Mouse (Mus musculus) bone marrow, adult 2 months (tissue): ENCODE data around the gene Ddah1.

Experiments used
- CTCF ChIP-seq: fragments of 200-500 bp; IDR thresholded peaks from 2 replicates; pipeline ENCODE4 v1.5.1; 2011; ENCODE audit warnings: low read length, control low read depth; ENCODE audit not compliant: control insufficient read depth, insufficient read depth
- POLR2A ChIP-seq: fragments of 200-500 bp; IDR thresholded peaks from 2 replicates; pipeline ENCODE4 v1.6.1; 2011; ENCODE audit warnings: low read depth, mild to moderate bottlenecking, control low read depth, low read length, borderline replicate concordance; ENCODE audit not compliant: control insufficient read depth

DNA sequence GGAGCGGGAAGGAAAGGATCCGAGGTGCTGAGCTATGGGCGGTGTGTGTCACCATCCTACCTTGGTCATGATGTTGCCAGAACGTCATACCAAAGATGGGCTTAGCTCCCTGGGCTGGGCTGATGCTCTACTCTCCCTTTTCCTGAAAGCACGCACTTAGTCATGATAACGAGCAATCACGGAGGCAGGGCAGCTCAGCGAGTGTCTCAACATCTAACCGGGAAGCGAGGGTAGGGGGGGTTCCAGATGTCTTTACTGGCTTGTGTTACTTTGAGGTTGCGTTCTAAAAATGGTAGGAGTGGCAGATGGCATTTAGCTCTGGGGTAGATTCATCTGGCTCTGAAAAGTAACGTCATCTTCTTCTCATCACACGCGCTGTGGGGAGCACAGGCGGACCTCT, 18.5 kb downstream of the Ddah1 start:
- TF ChIP-seq POLR2A, result no peak
- TF ChIP-seq CTCF, result no peak
